Mouse (Mus musculus) 3134 (cell line): ENCODE data around the gene Hist1h4d.
A peak's percentile ranks its signal among the peaks of the same experiment; 100 is the strongest.
"Not testable (repeated sequence)": the region's sequence is repeated elsewhere in the genome, so short reads cannot be mapped to it uniquely, and the experiment has no call there.

ENCODE experiments used
- DNase-seq: peaks from one replicate; pipeline ENCODE4 v3.0.0-alpha.2; 2011; ENCODE audit warnings: low spot score; ENCODE audit not compliant: insufficient read length; ENCODE audit errors: extremely low read depth

Hist1h4d gene

DNA sequence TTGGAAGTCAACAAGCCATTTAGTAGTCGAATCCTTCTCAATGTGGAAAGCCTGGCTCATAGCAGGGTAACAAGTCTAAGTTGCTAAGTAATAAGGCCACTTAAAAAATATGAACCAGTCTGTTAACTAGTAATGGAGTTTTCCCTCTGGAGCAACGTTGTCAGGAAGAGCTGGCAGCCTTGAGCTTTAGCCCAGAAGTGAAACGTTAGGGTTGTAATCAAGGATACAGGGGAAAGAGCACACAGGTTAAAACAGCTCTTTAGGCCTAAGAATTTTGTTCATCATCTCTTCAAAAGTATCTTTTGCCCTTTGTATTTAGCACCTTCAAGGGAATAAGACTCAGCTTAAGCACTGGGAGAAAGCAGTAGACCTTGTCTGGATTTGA lies 30.6 kb upstream of the Hist1h4d start:
- peak; percentile 53 for DNase-seq

DNA sequence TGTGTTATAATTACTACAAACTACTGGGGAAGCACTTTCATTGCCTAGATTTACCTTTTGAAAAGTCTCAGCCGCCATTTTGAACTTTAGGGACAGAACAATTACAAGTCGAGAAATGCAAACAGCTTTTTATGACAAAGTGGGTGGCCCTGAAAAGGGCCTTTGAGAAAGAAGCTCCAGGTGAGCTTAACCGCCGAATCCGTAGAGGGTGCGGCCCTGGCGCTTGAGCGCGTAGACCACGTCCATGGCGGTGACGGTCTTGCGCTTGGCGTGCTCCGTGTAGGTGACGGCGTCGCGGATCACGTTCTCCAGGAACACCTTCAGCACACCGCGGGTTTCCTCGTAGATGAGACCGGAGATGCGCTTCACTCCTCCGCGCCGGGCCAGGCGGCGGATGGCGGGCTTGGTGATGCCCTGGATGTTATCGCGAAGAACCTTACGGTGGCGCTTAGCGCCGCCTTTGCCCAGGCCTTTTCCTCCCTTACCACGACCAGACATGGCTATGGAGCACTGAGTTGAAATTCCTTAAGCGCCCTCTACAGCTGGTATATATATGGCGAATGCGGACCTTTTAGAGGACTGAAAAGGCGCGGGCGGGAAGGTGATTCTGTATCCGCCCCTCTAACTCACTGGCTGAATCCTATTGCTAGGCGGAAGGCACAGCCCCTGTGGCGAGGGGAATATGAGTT lies 30.1 kb upstream of the Hist1h4d start, which contains the start of gene Hist1h4f:
TSS of gene Hist1h4f (minus strand) at position 503 of the 689 bp plus-strand sequence.
- DNase-seq: peak; percentile 91

DNA sequence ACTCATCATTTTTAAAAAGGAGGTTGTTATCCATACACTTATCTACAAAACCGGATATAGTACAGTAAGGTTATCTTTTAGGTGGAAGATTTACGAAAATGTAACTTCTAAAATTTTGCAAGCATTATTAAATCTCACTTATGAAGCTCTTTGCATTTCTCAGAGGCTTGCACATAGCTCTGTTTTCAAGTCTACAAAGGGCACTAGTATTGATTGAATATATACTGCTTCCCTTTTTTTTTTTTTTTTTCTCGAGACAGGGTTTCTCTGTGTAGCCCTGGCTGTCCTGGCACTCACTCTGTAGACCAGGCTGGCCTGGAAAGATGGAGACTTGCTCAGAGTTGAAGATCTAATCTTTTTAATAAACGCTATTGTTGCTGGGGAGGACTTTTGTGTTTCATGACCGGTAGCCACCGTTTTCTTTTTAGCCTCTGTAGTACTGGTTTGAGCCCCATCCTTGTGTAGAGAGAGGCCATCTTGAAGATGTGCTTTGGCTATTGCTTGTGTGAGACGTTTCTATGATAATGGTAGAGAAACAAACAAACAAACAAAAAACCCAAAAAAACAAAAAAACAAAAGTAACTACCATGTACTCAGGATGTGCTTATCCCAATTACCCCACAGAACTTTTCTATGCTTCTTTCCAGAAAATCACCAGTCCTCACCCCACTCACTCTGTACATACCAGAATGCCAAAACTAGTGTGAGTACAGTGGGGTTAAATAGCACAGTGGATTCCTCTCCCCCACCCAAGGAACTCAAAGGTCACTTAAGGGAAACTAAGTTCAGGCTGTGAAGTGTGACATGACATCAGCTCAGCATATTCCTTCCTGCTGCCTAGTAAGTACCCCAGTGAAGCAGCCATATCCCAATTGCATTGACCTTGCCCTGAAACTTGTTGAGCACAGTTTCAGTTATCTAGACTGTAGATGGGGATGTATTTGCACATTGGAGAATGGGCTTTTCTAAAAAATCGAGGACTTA lies 29.2 kb upstream of the Hist1h4d start:
- DNase-seq: no peak

DNA sequence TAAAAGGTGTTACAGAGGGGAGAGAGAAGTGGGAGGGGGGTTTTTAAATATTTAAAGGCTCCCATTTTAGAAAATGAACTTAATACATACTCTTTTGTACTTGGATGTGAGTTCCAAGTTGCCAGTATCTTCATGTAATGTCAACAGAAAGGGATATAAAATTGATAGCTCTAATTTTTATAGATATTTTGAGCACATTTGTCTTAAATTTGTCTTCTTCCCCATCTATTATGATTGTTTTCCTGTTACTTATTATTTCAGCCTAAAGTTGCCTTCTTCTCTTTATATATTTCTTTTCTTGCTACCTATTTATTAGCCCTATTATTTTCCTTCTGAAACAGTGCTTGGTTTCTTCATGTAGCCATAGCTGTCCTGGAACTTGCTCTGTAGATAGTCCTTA lies 28.4 kb upstream of the Hist1h4d start, which contains the start of gene Hist1h1d:
TSS of gene Hist1h1d (plus strand) at position 301 of the 400 bp plus-strand sequence.
- DNase-seq: no peak

DNA sequence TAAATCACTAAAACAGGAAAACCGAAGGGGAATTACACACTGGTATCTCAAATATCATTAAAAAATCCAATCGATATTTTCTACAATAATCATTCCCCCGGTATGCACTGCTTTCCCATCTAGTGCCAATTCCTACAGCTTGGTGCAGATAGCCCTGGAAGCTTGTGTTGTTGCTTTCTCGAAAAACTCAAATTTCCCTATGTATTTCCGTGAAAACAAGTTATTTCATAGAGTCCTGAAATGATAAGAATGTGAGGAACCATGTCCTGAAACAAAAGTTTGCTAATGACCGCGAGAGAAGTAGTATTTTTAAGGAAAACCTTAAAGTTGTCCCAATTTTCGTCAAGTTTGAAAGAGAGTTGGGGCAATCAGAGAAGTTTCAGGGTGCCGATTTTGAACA lies 27.0 kb upstream of the Hist1h4d start:
- no peak for DNase-seq

GRCm38 (mm10) chr13:23554925-23555838 lies 26.2 kb upstream of the Hist1h4d start:
- DNase-seq: peak; percentile 94

GRCm38 (mm10) chr13:23555839-23556416 lies 25.5 kb upstream of the Hist1h4d start:
- peak; percentile 58 for DNase-seq

GRCm38 (mm10) chr13:23556906-23557305 lies 24.5 kb upstream of the Hist1h4d start:
- DNase-seq: no peak

GRCm38 (mm10) chr13:23560699-23561098 lies 20.7 kb upstream of the Hist1h4d start:
- not testable (repeated sequence) for DNase-seq

- DNase-seq: not testable (repeated sequence)
Measured at GRCm38 (mm10) chr13:23561531-23561882, 19.9 kb upstream of the Hist1h4d start.

DNA sequence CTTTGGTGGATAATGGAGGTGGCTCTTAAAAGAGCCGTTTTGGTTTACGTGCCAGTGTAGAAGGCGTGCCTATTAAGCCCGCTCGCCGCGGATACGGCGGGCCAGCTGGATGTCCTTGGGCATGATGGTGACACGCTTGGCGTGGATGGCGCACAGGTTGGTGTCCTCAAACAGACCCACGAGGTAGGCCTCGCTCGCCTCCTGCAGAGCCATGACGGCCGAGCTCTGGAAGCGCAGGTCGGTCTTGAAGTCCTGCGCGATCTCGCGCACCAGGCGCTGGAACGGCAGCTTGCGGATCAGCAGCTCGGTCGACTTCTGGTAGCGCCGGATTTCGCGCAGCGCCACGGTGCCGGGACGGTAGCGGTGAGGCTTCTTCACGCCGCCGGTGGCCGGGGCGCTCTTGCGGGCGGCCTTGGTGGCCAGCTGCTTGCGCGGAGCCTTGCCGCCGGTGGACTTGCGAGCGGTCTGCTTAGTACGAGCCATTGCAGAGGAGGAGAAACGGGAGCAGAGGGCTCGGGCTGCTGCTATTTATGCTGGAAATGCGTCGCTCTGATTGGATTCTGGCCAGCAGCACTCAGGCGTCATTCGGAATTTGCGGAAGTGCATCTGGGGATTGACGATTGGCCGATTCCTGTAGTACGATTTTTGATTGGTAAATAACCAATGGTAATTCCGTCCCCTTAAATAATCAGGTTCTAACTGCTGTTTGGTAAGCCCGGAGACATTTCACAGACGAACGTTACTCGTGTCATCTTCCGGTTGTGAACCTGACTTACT lies 19.3 kb upstream of the Hist1h4d start, which contains the start of gene Hist1h3e:
TSS of gene Hist1h3e (minus strand) at position 487 of the 777 bp plus-strand sequence.
- peak; percentile 93 for DNase-seq

DNA sequence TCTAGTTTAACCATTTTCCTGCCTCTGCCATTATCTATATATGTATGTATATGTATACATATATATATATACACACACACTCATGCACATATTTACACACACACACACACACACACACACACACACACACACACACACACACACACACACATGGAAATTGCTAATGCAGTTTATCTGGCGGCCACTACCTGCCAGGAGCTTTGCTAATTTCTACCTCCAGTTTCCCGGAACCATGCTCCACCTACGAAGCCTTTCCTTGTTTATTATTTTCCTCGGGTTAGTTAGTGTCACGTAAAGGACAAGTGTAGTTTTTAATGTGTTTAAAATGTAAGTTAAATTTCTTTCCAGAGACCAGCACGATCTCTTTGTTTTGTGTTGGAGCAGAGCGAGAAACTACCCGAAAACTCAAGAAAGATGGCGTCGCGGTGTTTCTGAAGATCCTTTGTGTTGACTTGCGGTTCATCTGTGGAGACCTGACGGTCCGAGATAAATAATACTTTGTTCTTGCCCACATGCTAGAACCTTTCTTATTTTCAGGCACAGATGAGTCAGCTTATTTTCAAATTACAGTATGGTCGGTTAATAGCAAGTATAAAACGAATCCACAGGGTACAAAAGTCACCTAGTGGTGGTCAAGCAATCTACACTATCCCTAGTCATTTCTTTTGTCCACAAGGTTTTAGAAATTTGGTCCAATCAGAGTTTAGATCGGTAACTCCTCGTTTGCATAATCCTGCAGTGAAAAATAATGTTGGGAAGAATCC lies 18.5 kb upstream of the Hist1h4d start:
- peak; percentile 52 for DNase-seq

DNA sequence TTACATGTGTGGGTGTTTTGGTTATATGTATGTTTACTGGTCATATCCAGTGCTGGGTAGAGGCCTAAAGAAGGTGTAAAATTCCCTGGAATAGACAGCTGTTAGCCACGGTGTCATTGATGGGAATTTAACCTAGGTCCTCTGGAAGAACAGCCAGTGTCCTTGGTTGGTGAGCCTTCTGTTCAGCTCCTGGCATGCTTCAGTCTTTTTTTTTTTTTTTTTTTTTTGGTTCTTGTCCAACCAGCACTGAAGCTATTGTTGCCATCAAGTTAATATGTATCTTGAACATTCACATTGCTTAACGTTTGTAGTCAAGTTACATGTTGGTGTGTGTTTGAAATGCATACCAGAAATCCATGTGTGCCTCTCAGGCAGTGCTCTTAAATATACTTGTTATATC lies 16.9 kb upstream of the Hist1h4d start:
- no peak for DNase-seq

GRCm38 (mm10) chr13:23570261-23571021 lies 11.0 kb upstream of the Hist1h4d start:
- peak; percentile 74 for DNase-seq

DNA sequence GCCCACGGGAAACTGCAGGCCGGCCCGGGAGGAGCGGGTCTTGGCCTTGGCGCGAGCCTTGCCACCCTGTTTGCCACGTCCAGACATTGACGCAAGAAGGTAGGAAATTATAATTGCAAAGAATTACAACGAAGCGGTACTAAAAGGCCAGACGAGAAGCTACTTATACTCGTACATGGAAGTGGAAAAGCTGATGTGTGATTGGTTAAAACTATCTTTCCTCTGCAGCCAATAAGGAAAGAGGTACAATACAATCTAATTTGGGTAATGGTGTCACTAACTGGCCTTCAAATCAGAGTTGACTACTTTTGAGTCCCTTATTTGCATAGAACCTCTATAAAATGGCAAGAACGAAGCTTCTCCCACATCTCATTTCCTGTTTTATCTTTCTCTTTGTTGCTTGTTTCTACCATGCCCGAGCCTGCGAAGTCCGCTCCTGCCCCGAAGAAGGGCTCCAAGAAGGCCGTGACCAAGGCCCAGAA lies 10.3 kb upstream of the Hist1h4d start, which contains the start of the genes Hist1h2ae and Hist1h2bg:
TSS of gene Hist1h2ae (minus strand) at position 199 of the 482 bp plus-strand sequence.
TSS of gene Hist1h2bg (plus strand) at position 375 of the 482 bp plus-strand sequence.
- peak; percentile 95 for DNase-seq

- DNase-seq: peak; percentile 86
Measured at GRCm38 (mm10) chr13:23571504-23572217, 9.7 kb upstream of the Hist1h4d start.
